Mouse (Mus musculus) c-Kit-positive CD71-positive TER-119-negative erythroid progenitor cells, embryonic 14.5 days (primary cell): ENCODE measurements around the gene Pdp2.

Experiments
- DNase-seq: peaks from one replicate; pipeline ENCODE4 v3.0.0-alpha.2; 2013; ENCODE audit warnings: low read depth

Pdp2 gene

DNA sequence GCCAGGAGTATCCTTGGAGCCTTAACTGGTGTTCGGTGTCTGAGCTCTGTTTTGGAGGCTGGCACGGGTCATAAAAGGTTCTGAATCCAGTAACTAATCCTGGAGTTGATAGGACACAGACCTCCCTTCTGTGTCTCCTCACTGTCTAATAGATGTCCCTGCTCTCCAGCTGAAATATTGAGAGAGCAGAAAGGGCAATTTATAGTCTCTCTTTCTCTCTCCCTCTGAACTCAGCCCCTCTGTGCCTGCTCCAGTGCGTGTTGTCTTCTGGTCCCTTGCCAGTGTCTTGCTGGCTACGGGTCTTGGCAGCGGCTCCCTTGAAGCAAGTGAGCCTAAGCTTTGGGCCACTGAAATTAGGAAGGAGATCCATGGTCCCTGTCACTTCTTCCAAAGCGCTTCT is 6.4 kb downstream of the Pdp2 start:
- DNase-seq = no peak

DNA sequence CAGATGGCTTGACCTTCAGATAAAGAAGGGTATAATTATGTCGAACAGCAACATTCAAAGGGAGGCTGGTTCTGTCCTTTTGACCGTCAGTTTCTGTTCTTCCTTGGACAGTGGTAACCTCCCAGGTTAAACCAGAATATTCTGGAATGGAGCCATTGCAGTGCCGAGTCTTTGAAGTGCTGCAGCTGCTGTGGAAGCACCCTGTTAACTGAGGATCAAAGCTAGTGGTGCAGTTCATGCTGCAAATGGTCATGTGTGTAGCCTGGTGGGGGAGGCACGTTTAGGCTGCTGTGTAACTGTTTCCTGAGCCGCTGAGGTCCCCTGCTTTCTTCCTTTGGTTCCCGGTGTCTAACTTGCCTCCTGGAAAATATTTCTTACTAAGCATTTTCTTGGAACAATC is 7.2 kb downstream of the Pdp2 start:
- DNase-seq = no peak

GRCm38 (mm10) chr8:104601386-104601785 is 10.1 kb downstream of the Pdp2 start:
- DNase-seq = no peak

DNA sequence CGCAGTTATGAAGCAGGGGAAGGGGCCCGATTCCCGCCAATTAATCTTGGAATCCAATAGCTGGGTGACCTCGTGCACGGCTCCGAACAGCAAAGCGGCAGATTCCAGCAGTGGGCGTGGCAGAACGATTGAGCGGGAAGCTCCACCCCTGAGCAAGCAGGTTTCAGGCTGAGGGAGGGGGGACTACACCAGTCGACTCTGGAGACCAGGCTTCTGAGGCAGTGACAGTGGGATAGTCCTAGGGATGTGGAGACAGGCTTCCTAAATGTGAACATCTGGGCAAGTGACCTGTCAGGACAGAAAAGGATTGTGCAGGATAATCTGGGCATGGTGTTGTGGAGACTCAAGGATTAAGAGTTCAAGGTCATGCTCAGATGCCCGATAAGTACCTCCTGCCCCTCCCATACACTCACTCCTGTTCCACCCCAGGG is 10.7 kb downstream of the Pdp2 start:
- DNase-seq = no peak

- peak; percentile 72 for DNase-seq
Measured at GRCm38 (mm10) chr8:104602468-104603244, 11.4 kb downstream of the Pdp2 start.

GRCm38 (mm10) chr8:104603245-104603593 is 12.0 kb downstream of the Pdp2 start:
- no peak for DNase-seq

- no peak for DNase-seq
Measured at GRCm38 (mm10) chr8:104606329-104606728, 15.1 kb downstream of the Pdp2 start.

DNA sequence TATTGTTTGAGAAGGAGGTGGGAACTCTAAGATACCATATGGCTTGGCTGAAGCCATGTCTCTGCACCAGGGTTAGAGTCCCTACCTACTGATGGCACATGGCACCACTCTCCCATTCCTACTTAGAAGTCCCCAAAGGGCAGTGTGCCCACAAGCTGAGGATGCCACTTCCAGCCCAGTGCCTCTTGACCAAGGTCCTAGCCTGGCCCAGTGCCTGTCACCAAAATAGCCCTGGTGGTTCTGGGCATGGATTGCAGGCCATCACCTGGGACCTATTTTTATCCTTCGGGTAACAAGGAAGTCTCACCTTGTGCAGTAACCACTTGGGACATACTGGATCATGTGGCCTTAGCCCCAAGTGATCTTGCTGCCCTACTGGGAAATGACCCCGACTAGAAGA is 16.7 kb downstream of the Pdp2 start:
- DNase-seq = no peak

- no peak for DNase-seq
Measured at GRCm38 (mm10) chr8:104609222-104609621, 18.0 kb downstream of the Pdp2 start.

- DNase-seq = no peak
Measured at GRCm38 (mm10) chr8:104610185-104610766, 19.0 kb downstream of the Pdp2 start.

GRCm38 (mm10) chr8:104611613-104612012 is 20.4 kb downstream of the Pdp2 start:
- no peak for DNase-seq

GRCm38 (mm10) chr8:104613119-104613518 is 21.9 kb downstream of the Pdp2 start:
- no peak for DNase-seq

DNA sequence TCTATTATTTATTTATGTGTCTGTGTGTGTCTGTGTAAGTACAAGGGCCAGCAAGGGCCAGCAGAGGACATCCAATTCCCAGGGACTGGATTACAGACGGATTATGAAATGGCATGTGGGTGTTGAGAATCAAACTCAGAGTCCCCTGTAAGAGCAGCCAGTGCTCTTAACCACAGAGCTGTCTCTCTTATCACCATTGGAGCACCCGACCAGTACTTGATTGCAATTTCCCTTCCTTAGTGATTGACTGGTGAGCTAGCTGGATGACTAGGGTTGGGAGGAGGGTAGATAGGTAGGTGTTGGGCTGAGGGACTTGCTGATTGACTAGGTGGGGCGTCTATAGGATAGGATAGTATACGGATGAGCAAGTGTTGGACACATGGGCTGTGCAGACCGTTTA is 29.5 kb downstream of the Pdp2 start:
- DNase-seq = no peak

DNA sequence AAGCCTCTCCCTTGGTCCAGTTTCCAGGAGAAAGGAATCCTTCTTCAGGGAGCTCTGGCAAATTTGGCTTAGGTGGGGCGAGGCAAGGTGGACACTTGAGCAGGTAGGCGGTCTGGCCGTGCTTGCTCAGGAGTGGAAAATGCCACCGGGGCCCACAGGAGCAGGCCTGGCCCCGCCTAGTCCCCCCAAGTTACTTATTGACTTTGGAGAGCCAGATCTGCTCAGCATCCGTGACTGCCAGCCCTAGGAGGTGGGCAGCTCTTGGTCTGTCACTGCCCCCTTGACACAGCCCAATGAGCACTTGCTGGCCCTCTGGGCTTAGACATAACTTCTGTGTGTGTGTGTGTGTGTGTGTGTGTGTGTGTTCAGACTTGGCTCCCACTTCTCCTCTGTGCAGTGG is 32.9 kb downstream of the Pdp2 start, which contains the start of gene Cdh16:
Cdh16 (minus strand) TSS at position 236 of the 400 bp plus-strand sequence.
- DNase-seq = no peak

DNA sequence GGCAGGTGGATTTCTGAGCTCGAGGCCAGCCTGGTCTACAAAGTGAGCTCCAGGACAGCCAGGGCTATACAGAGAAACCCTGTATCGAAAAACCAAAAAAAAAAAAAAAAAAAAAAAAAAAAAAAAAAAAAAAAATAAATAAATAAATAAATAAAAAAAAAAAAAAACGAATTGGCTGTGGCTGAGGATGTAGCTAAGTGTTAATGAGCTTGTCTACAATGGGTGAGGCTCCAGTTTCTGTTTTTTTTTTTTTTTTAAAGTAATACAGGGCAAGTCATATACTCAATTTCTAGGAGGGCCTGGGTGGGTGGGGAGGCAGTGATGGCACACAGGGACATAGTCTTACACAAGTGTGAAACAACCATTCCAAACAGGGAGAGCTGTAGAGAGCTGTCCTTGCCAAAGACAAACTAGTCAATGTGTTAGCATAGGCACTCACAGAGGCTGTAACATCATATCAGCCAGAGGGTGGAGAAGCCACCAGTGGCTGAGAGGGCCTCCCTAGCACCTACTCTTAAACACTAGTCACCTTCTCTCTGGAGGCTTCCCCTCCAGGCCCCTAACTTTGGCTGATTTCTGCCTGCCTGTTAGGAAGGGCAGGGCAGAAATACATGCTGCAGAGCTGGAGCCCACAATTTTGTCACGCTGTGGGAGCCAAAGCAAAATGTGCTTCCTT is 36.0 kb downstream of the Pdp2 start:
- DNase-seq = no peak

DNA sequence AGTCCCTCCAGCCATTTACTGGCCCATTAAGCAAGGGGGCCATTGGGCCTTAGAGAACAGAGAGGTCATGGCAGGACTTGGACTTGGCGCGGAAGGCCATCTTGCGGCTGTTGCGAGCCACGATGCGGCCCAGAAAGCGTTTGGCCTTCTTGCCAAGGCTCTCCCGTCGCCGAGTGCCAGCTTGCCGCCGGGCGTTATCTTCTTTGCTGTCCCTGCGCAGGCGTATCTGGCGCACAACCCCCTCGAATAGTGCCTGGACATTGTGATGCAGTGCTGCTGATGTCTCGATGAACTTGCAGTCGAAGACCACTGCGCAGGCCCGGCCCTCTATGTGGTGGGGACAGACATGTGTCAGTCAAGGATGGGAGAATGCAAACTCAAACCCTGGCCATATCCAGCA is 37.2 kb downstream of the Pdp2 start:
- DNase-seq = no peak

DNA sequence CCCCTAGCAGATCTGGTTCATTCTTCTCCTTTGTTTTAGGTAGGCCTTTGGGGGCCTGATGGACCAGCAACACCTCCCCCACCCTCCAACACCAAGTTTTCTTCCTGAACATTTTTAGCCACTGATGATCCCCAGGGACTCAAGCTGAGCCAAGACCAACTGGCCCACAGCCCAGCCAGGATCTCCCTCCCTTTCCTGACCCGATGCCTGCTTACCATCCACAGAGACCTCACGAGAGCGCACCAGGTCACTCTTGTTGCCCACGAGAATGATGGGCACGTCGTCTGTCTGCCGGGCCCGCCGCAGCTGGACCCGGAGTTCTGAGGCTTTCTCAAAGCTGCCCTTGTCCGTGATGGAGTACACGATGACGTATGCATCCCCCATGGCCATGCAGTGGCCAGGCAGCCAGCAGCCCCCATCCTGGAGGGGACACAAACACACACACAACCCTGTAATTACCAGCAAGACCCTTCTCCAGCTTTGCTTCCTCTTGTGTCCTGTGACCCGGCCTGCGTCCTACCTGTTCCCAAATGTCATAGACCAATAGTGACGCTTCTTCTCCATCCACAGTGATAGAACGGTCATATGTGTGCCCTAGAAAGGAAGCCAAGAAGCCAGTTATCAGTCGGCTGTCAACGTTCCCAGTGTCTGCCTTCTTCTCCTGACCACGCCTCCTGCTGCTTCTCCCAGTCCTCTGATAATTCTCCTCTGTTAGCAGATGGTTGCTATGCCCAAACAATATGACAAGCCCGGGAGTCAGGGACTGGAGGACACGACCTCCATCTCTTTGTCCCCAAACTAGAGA is 38.3 kb downstream of the Pdp2 start:
- no peak for DNase-seq

- no peak for DNase-seq
Measured at GRCm38 (mm10) chr8:104630111-104630479, 38.8 kb downstream of the Pdp2 start.

DNA sequence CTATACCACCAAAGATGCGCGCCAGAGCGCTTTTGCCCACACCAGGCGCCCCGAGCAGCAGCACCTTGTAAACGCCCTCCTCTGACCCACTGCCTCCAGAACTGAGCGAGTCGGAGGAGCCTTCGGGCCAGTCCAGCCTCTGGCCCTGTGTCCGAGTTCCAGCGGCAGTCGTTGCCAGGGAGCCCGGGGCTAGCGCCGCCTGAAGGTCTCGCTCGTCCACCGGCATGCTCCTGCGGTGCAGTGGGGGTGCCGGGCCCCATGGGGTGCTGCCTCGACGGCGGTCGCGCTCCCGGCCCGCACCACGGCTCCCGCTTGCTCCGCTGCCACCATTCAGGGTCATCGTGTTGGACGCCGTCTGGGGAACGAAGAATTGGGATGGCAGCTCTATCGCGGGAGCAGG is 39.3 kb downstream of the Pdp2 start:
- DNase-seq = no peak

- DNase-seq = no peak
Measured at GRCm38 (mm10) chr8:104630981-104631663, 39.9 kb downstream of the Pdp2 start, which contains the start of gene Rrad. Gene Rrad (minus strand): TSS chr8:104631327.

DNA sequence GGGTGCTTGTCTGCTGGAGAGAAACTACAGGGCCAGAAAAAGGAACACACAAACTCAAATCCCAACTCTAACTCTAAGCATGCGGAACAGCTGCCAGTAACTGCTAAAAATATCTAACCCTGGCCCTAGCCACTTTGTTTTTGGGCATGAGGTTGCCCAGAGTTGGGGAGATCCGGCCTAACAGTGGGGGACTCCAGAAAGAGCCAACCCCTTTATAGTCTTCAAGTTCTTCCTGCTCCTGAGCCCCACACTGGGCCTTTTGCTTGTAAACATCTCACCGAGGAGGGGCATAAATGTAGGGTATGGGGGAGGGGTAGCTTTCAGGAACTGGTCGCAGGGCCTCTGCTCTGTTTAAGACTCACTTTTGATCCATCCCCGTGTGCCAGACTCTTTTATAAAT is 40.7 kb downstream of the Pdp2 start:
- no peak for DNase-seq

GRCm38 (mm10) chr8:104632486-104632885 is 41.2 kb downstream of the Pdp2 start:
- no peak for DNase-seq
